Mouse (Mus musculus) forebrain, embryonic 14.5 days (tissue): Measurements from ENCODE around the gene Pla1a. TPM values are rescaled to one million over a fixed set of nuclear protein-coding genes. Genes with fewer than 3 reads are reported as not detected.

ENCODE experiments used
- ATAC-seq: fragments of 200-750 bp; cut with Nextera tagmentation; 2 replicates; pipeline ENCODE4 v1.8.0; 2017; ENCODE audit warnings: mild to moderate bottlenecking, moderate library complexity
- DNase-seq: peaks from one replicate; pipeline ENCODE4 v3.0.0-alpha.2; 2015; ENCODE audit warnings: low spot score
- H3K27ac ChIP-seq: fragments of 300-500 bp; sonication (generic); 2 replicates; pipeline ENCODE4 v1.5.1; 2014; ENCODE audit warnings: low read depth, mild to moderate bottlenecking, control low read depth, low read length, moderate library complexity
- H3K27me3 ChIP-seq: fragments of 300-500 bp; sonication (generic); replicated peaks from 2 replicates; pipeline ENCODE4 v1.6.1; 2014; ENCODE audit warnings: low read length, control low read depth, mixed read lengths; ENCODE audit not compliant: control insufficient read depth, insufficient read depth
- H3K36me3 ChIP-seq: fragments of 300-500 bp; sonication (generic); 2 replicates; pipeline ENCODE4 v1.6.1; 2014; ENCODE audit warnings: low read length, control low read depth; ENCODE audit not compliant: control insufficient read depth, insufficient read depth
- H3K4me1 ChIP-seq: fragments of 300-500 bp; sonication (generic); 2 replicates; pipeline ENCODE4 v1.6.1; 2014; ENCODE audit warnings: antibody characterized with exemption, low read length, control low read depth; ENCODE audit not compliant: control insufficient read depth, insufficient read depth
- H3K4me2 ChIP-seq: fragments of 300-500 bp; sonication (generic); 2 replicates; pipeline ENCODE4 v1.6.1; 2014; ENCODE audit warnings: mild to moderate bottlenecking, control low read depth, low read length
- H3K4me3 ChIP-seq: fragments of 300-500 bp; sonication (generic); 2 replicates; pipeline ENCODE4 v1.5.1; 2014; ENCODE audit warnings: low read depth, low read length, control low read depth
- H3K9ac ChIP-seq: fragments of 300-500 bp; sonication (generic); 2 replicates; pipeline ENCODE4 v1.6.1; 2014; ENCODE audit warnings: mild to moderate bottlenecking, low read length, control low read depth, moderate library complexity
- H3K9me3 ChIP-seq: fragments of 300-500 bp; sonication (generic); replicated peaks from 2 replicates; pipeline ENCODE4 v1.6.1; 2016; ENCODE audit warnings: low read length, control low read depth, mixed read lengths; ENCODE audit not compliant: control insufficient read depth
- WGBS: fragments of 180-500 bp; shearing (Covaris S2); extraction: QIAGEN DNeasy Blood & Tissue Kit; methylation state at CpG from one replicate; pipeline ENCODE4 v1.1.7; 2014; 5-methylcytosine and 5-hydroxymethylcytosine counted together
- polyA plus RNA-seq: library from polyadenylated mRNA; unstranded; fragments of >200 nt; fragmentation: Nextera tagmentation; extraction: Ambion mirVana; gene quantifications from 2 replicates; pipeline ENCODE4 v1.2.1, GENCODE M21; 2014

Pla1a gene
- polyA plus RNA-seq, 1 experiment from 2014 or later: 0.39 TPM

DNA sequence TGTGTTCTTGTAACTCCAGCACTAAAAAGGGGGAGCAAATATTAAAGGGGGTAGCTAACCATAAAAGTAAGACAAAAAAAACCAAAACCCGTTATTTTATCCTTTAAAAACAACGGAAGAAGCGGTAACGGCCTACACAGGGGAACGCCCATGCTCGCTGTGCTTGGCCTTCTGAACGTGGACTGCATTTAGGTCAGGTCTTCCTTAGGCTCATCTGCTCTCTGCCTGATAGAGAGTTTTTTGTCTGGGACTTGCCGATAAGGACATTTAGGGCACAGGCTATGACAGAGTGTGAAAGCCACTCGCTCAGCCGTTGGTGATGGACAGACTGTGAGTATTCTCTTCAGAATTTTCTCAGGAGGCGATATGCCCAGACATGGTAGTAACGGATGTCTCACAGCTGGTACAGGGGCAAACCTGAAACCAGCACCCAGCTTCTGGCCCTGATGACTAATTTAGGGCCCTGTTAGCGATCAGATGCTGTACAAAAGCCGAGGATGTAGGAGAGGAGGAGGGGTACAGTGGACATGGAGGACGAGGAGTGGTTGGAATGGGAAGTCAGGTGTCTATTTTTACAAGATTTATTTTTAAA, 61.1 kb downstream of the Pla1a start:
- Histone ChIP-seq H3K4me1 (0 out of 2 replicates have a peak, but pooled peaks cover 3% of the 10 kb centered on the region), H3K9ac (no peak overlapping the region), H3K4me2 (no peak overlapping the region), H3K36me3 (no peaks in the 10 kb centered on the region), H3K9me3 (no peaks in the 10 kb centered on the region), H3K27me3 (no peaks in the 10 kb centered on the region), H3K27ac (no peak overlapping the region), H3K4me3 (no peak overlapping the region)
- 88% methylated on average over 15 of the region's 15 CpGs for WGBS
- DNase-seq (no peak), ATAC-seq (no peak)

DNA sequence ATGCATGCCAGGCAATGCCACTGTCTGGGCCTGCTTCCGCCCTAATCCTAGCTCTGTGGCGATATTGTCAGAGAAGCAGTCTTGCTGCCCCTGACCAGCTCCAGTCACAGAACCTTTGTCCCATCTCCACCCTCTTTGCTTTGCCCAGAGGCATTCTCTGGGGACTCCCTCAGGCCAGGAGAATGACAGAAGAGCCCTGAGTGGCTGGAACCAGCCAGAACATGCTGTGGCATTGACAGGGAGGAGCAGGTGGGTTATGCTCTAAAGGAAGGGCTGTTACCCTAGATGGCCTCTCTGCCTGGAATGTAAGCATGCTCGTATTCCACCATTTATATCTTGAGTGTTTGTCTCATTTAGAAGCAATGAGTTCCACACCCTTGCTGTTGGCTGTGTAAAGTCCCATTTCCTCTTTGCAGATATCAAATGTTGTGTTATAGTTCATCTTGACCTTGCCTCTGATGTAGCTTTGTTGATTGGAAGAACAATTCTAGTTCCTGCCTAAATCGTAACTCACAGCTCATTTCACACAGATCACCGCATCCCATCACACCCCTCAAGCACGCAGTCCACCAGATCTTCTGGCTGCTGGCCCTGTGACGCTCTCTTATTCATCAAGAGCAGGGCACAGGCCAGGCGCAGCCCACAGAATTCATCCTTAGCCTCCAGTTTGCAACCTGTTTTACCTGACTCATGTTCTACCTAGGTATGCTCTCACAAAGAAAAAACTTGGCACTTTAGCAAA, 62.1 kb downstream of the Pla1a start:
- Histone ChIP-seq H3K36me3 (no peaks in the 10 kb centered on the region), H3K27me3 (no peaks in the 10 kb centered on the region), H3K4me1 (0 out of 2 replicates have a peak, but pooled peaks cover 3% of the 10 kb centered on the region), H3K4me2 (no peak overlapping the region), H3K27ac (no peak overlapping the region), H3K4me3 (no peak overlapping the region), H3K9me3 (no peaks in the 10 kb centered on the region), H3K9ac (no peak overlapping the region)
- DNase-seq (no peak), ATAC-seq (no peak)
- 83% methylated on average over 8 of the region's 8 CpGs for WGBS

DNA sequence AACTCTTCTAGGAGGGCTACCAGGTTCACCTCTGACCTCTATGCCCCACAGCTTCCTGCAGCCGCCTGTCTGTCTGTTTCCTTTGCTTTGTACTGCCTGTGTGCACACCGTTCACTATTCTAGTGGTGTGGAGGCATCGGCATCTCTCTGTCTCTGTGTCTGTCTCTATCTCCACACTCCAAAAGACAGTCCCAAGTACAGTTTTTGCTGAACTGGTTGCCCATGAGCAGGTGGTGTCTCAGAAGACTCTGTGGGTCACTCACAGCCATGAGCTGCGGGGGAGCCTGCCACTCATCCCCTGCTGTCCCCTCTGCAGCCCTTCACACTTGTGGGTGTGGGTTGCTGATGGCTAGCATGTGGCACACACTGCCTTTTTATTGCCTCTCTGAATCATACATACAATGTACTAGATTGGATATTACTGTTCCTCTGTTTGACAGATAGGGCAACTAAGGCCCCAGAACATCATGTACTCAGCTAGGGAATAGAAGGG, 62.9 kb downstream of the Pla1a start:
- no peak overlapping the region for H3K27ac ChIP-seq
- 90% methylated on average over 4 of the region's 4 CpGs for WGBS
- no peak for ATAC-seq
- no peaks in the 10 kb centered on the region for H3K36me3 ChIP-seq
- no peak overlapping the region for H3K4me3 ChIP-seq
- 0 out of 2 replicates have a peak, but pooled peaks cover 3% of the 10 kb centered on the region for H3K4me1 ChIP-seq
- no peak for DNase-seq
- no peaks in the 10 kb centered on the region for H3K27me3 ChIP-seq
- H3K9ac ChIP-seq: no peak overlapping the region
- no peak overlapping the region for H3K4me2 ChIP-seq
- H3K9me3 ChIP-seq: no peaks in the 10 kb centered on the region

DNA sequence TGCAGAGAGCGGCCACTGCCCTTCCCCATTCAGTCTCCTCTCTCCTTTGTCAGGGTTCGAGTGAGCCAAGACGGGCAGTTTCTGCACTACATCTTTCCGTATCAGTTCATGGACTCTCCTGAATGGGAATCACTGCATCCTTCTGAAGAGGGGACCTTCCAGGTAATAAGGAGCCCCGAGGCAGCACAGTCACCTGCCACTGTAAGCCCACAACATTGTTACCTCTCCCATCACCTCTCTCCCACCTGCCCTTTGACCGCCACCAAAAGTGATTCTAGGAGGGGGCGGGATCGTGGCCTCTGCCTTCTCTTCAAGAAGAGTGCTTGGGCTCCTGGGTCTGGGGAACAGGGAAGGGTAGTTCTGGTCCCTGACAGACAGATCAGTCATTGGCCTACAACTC, 63.5 kb downstream of the Pla1a start:
- no peak overlapping the region for H3K4me2 ChIP-seq
- H3K9ac ChIP-seq: no peak overlapping the region
- 0 out of 2 replicates have a peak, but pooled peaks cover 3% of the 10 kb centered on the region for H3K4me1 ChIP-seq
- DNase-seq: no peak
- ATAC-seq: no peak
- H3K36me3 ChIP-seq: no peaks in the 10 kb centered on the region
- WGBS: 86% methylated on average over 8 of the region's 8 CpGs
- H3K27me3 ChIP-seq: no peaks in the 10 kb centered on the region
- no peaks in the 10 kb centered on the region for H3K9me3 ChIP-seq
- no peak overlapping the region for H3K27ac ChIP-seq
- H3K4me3 ChIP-seq: no peak overlapping the region

DNA sequence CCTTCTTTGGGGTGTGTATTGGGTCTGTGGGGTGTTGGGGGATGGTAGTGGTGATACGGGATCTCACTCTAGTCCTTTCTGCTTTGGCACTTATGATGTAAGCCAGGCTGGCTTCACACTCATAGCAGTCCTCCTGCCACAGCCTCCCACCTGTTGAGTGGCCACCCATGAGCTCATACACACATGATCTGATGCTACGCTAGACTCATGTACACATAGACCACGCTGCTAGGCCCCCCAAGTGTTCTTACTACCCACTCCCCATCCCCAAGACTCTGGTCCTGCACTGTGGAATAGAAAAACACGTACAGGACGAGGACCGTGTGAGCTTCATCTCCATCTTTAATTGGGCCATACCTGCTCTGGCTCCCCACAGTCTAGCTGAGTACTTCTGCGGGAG, 63.9 kb downstream of the Pla1a start:
- DNase-seq: no peak
- WGBS: 76% methylated on average over 7 of the region's 7 CpGs

DNA sequence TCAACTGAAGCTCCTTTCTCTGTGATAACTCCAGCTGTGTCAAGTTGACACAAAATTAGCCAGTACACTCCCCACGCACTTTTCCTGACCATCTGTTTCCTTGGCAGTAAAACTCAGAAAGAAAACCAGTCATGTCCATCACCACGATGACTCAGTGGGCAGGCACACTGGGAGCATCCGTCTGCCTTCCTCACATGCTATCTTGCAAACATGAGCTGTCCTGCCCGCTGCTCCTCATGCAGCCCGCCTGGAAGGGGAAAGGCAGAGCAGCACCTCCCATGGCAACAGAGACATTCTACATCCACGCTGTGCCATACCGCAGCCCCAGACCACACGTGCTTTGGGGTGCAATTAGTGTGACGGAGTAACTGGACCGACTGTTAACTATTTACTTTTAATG, 64.6 kb downstream of the Pla1a start:
- Histone ChIP-seq H3K9me3 (no peaks in the 10 kb centered on the region), H3K4me3 (no peak overlapping the region), H3K36me3 (no peaks in the 10 kb centered on the region), H3K4me1 (0 out of 2 replicates have a peak, but pooled peaks cover 3% of the 10 kb centered on the region), H3K27me3 (no peaks in the 10 kb centered on the region), H3K9ac (no peak overlapping the region), H3K27ac (no peak overlapping the region), H3K4me2 (no peak overlapping the region)
- no peak for ATAC-seq
- peak; percentile 7 for DNase-seq
- 46% methylated on average over 10 of the region's 10 CpGs for WGBS

More for the DNA sequence above, 63.9 kb downstream of the Pla1a start:
- H3K9me3 ChIP-seq: no peaks in the 10 kb centered on the region
- H3K36me3 ChIP-seq: no peaks in the 10 kb centered on the region
- 0 out of 2 replicates have a peak, but pooled peaks cover 3% of the 10 kb centered on the region for H3K4me1 ChIP-seq
- no peaks in the 10 kb centered on the region for H3K27me3 ChIP-seq
- no peak overlapping the region for H3K9ac ChIP-seq
- no peak overlapping the region for H3K27ac ChIP-seq
- H3K4me3 ChIP-seq: no peak overlapping the region
- H3K4me2 ChIP-seq: no peak overlapping the region
- no peak for ATAC-seq

DNA sequence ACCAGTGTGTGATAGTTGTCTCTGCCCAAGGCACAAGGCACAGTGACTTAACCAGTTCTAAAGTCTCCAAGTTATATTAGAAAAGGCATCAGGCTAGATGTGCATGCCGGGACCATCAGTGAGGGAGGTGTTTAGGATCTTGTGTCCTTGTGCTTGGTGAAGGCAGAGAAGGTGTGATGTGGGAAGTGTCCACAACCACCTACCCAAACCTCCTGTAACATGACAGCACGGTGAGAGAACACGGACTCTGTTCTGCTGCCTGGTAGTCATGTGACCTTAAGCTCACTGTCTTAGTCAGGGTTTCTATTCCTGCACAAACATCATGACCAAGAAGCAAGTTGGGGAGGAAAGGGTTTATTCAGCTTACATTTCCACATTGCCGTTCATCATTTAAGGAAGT, 66.7 kb downstream of the Pla1a start:
- no peak overlapping the region for H3K4me2 ChIP-seq
- H3K9me3 ChIP-seq: no peaks in the 10 kb centered on the region
- 0 out of 2 replicates have a peak, but pooled peaks cover 3% of the 10 kb centered on the region for H3K4me1 ChIP-seq
- ATAC-seq: no peak
- no peaks in the 10 kb centered on the region for H3K27me3 ChIP-seq
- 93% methylated on average over 4 of the region's 4 CpGs for WGBS
- no peaks in the 10 kb centered on the region for H3K36me3 ChIP-seq
- no peak overlapping the region for H3K9ac ChIP-seq
- DNase-seq: no peak
- no peak overlapping the region for H3K4me3 ChIP-seq
- H3K27ac ChIP-seq: no peak overlapping the region

DNA sequence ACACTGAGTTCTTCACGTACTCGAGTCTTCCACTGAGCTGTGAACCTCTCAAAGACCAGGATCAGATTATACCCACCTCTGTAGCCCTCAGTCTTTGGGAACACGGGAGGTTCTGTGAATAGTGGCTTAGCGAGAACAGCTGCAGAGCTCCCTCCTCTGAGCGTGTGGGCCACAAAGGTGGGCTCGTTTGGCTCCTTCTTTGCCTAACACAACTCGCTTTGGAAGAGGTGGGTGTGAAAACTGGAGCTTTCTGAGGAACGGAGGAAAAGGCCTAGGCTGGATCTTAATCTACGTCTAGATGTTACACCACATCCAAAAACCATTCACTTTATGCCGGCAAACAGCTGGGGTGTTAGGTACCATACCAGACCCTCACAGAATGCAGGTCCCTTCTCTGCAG, 67.6 kb downstream of the Pla1a start:
- H3K9ac ChIP-seq: no peak overlapping the region
- no peak for DNase-seq
- 81% methylated on average over 10 of the region's 10 CpGs for WGBS

DNA sequence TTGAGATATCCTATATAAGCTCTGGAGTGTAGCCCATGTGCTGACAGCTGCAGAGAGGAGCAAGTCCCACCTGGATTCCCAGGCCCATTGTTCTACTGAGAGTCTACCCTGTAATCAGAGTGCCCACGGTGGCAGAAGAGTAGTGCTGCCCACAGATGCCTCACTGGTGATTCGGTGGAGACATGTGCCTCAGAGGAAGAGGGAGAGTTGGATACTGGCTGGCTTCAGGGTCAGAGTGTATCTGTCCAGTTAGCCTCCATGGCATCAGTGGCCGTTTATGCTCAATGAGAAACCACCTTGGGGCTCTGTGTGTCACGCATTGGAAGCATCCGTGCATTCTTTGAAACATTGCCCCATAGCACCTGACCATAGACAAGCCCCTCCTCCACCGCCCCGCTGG, 69.3 kb downstream of the Pla1a start:
- WGBS: 94% methylated on average over 7 of the region's 7 CpGs
- no peak for ATAC-seq
- no peak for DNase-seq
- Histone ChIP-seq H3K9ac (no peak overlapping the region), H3K36me3 (no peaks in the 10 kb centered on the region), H3K4me1 (0 out of 2 replicates have a peak, but pooled peaks cover 3% of the 10 kb centered on the region), H3K27me3 (no peaks in the 10 kb centered on the region), H3K4me3 (no peak overlapping the region), H3K4me2 (no peak overlapping the region), H3K9me3 (no peaks in the 10 kb centered on the region), H3K27ac (no peak overlapping the region)

More for the DNA sequence above, 67.6 kb downstream of the Pla1a start:
- no peak overlapping the region for H3K27ac ChIP-seq
- no peaks in the 10 kb centered on the region for H3K36me3 ChIP-seq
- H3K27me3 ChIP-seq: no peaks in the 10 kb centered on the region
- no peak for ATAC-seq
- no peaks in the 10 kb centered on the region for H3K9me3 ChIP-seq
- H3K4me2 ChIP-seq: no peak overlapping the region
- no peak overlapping the region for H3K4me3 ChIP-seq
- H3K4me1 ChIP-seq: 0 out of 2 replicates have a peak, but pooled peaks cover 3% of the 10 kb centered on the region
